Mouse (Mus musculus) megakaryocyte, adult 5-6 weeks (primary cell): ENCODE data around the gene Anks1. TPM values are rescaled to one million over a fixed set of nuclear protein-coding genes. Genes with fewer than 3 reads are reported as not detected.
"Not testable (repeated sequence)": the region's sequence is repeated elsewhere in the genome, so short reads cannot be mapped to it uniquely, and the experiment has no call there.

Source experiments
- ATAC-seq: 2 replicates; pipeline ENCODE4 v1.8.0; 2016; ENCODE audit warnings: mild to moderate bottlenecking, inconsistent platforms; ENCODE audit not compliant: poor library complexity, severe bottlenecking
- total RNA-seq, 2 experiments: library from RNA; stranded (forward) in 1 of 2; stranded (reverse) in 1 of 2; fragments of 153-499, 151-499 nt in 1 of 2; fragments of 221-1000, 200-1000 nt in 1 of 2; gene quantifications; 2 replicates each; pipeline versions ENCODE4 v1.2.3 to v1.2.4; 2015 to 2017

Anks1 gene
- total RNA-seq, 2 experiments from 2014 or later: 22.6 to 25.9 TPM

DNA sequence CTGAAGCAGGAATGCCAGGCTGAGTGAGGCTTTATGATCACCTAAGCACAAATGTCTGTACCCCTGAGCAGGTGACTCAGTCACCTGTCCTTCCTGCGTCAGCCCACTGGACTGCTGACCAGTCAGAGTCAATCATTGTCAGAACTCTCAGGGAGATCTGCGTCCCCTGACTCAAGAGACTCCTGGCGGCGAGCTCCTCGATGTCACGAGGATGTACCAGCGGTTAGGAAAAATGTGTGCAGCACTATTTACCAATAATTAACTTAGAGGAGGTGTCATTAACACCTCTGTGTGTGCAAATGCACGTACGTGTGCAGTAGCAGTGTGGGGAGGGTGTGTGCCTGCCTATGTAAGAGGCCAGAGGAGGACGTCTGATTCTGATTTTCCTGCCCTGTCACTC lies 56.2 kb downstream of the Anks1 start:
- ATAC-seq: no peak

DNA sequence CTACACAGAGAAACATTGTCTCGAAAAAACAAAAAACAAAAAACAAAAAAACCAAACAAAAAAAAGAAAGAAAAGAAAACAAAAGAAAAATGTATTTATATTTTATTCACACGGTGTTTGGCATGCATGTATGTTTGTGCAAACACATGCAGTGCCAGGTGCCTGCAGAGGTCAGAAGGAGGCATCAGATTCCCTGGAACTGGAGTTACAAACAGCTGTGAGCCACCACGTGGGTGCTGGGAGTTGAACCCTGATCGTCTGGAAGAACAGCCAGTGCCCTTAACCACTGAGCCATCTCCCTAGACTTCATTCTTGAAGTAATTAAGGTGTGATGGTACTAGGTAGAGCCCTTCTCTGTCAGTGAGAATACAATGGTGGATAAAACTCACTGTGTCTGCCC lies 57.0 kb downstream of the Anks1 start:
- no peak for ATAC-seq

DNA sequence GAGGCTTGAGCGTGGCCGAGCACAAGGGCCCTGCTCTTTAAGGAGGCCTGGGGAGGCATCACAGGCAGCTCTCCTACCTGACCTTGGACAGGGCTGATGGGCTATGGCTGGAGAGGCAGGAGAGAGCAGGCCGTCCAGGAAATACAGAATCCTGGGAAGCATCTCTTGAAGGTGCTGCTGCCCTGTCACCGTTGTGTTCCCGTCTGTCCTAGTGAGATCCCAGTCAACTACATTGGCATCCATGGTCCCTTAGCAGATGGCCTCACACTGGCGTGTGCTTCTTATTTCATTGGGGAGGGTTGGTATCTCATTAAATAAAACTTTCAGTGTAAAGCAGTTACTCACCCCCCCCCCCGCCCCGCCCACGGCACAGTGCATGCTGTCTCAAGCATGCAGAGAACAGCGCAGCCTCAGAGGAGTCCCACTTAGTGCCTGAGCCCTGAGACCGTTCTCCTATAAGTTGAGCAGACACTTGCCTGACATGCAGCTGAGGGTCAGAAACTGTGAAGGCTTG lies 57.5 kb downstream of the Anks1 start:
- ATAC-seq: no peak

DNA sequence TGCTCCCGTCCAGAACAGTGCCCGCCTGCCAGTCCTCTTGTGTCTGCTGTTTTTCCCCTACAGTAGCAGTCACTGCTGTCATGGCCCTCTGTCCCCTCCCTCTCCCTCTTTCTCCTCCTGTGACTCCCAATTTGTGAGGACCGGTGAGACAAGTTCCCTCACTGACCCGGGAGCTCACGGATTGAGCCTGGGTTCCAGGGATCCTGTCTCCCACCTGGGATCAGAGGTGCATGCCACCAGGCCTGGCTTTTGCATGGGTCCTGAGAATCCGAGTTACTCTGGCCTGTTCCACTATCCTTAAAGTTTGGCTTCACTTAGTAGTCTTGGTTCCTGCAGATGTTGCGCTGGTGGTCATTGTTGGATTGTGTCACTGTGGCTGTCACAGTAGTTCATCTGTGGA lies 58.4 kb downstream of the Anks1 start:
- no peak for ATAC-seq

DNA sequence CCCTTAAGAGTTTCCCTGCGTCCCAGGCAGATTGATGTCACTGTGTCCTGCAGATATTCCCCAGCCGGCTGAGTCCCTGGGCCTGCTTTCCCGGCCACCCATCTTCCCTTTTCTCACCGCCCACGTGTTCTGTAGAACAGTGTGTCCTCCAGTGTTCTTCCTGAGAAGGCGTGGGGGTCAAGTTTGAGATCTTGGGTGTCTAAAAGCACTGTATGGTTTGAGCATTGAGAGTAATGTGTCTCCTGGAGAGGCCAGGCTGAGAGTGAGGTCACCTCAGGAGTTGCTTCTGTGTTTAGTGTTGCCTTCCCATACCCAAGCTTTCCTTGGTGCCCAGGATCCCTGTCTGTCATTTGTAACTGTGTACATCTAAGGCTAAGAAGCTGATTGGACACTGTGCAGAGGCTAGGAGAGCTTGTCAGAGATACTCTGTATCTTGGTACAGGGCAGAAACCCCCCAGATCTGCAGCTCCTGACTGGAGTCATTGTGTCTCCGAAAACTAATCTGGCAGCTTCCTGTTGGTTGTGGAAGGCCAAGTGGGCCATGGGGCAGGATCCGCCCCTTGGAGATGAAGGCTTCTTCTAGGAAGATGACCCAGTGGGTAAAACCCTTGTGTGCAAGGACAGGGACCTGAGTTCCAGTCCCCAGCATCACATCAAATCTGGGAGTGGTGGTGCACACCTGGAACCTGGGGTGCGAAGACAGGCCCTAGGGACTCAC lies 59.1 kb downstream of the Anks1 start:
- ATAC-seq: no peak

DNA sequence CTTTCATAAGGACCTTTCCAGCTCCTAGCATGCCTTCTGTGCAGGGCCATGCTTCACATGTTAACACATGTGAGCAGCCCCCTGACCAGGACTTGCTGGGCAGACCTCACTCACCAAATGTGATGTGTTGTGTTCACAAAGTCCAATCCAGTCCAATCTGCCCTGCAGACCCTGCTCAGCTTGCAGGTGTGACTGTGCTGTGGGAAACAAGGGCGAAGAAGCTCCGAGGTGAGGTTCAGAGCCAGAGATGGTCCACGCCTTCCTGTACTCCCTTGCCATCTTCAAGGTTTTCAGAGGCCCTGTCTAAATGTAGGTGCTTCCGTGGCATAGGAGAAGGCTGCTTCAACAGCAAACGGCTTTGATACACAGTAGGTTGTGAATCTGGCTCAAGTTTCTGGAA lies 59.8 kb downstream of the Anks1 start:
- no peak for ATAC-seq

DNA sequence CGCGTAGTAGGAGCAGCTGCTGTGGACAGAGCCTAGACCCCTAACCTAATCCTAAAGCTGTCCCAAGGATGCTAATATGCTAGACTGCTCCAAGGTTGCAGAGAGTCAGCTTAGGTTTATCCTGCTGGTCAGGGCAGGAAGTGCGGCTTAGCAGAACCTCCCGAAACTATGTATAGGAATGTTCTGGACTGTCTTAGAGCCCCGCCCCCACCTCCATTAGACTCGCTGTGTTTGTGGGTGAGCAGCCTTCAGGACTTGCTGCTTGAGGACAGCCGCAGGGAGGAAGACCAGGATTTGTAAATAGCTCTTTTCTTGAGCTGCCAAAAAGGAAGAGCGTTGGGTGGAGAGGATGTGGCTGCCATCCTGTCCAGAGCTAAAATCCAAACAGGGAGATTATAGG lies 60.3 kb downstream of the Anks1 start:
- ATAC-seq: 0 out of 2 replicates have a peak, but pooled peaks have one; percentile 33

DNA sequence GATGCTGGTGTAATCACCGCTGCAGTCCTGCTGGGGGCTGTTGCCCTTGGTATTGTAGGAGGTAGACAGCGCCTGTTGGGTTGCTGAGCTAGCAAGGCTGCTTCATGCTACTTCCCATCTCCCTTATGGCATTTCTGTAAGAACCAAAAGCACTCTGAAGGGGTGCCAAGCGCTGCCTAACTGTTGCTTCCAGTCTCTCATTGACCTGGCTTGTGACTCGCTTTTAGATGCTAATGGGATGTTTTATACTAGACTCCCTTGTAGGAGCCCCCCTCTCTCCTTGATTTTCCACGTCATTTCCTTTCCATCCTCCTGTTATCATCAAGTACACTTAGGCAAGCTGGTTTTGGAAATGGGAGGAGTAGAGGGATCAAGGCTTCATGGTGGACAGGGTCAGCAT lies 60.8 kb downstream of the Anks1 start:
- no peak for ATAC-seq

DNA sequence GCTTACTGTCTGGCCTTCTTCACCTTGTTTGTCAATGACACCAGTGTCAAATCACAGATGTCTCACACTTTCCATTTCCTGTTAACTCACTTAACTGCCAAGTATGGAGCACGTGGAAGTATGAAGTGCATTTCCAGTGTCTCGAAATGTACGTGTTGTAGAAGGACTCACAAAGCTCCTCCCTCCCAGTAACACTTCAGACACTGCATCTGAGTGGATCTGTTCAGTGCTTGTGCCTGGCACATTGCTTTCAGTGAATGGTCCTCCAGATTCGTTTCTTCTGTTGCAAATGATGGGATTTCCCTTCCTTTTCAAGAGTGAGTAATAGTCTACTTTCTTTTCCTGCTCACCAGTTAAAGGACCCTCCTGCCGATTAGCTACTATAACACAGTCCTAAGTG lies 61.2 kb downstream of the Anks1 start:
- no peak for ATAC-seq

DNA sequence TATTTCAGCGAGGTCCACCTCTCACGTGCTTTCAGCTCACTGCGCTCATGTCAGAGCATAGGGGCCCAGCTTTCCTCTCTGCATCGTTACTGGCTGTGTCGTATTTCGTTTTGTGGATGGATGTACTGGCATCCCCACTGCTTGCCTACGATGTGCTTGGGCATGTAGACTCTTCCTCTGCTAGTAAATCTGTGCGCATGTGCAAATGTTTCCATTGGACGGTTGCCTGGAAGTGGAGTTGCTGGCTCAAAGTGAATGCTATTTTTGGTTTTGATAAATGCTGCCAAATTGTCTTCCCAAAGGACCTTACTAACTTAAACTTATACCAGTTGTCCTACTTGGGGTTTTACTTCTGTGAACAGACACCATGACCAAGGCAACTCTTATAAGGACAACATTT lies 62.4 kb downstream of the Anks1 start:
- ATAC-seq: no peak

DNA sequence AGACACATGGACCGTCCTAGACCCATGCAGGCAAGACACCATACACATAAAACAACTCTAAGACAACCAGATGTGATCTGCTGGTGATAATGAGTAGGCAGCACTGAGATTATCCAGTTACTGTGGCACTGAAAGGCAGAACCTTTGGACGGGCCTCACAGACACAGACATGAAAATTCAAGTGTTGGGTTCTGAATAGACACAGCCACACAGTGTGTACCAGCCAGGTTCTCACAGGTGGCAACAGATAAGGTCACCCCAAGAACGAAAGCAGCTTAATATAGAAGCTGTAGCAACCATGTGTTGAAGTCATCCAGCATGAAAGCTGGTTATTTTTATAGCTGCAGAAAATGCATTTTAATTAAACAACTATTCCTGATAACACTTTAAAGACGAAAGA lies 64.2 kb downstream of the Anks1 start:
- no peak for ATAC-seq

DNA sequence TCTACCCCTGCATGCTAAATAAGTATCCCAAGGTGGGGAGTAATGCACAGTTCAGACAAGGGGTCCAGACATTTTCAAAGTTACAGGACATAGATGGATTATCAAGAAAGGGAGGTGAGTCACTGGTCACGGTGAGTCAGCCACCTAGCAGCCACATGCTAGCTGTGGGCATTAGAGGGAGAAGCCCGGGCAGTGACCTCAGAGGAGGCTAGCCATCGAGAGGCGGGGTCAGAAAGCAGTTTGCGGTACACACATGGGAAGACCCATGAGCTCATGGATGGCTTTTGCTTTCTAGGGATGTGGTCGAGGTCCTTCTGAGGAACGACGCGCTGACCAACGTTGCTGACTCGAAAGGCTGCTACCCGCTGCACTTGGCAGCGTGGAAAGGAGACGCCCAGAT lies 67.2 kb downstream of the Anks1 start:
- ATAC-seq: no peak

DNA sequence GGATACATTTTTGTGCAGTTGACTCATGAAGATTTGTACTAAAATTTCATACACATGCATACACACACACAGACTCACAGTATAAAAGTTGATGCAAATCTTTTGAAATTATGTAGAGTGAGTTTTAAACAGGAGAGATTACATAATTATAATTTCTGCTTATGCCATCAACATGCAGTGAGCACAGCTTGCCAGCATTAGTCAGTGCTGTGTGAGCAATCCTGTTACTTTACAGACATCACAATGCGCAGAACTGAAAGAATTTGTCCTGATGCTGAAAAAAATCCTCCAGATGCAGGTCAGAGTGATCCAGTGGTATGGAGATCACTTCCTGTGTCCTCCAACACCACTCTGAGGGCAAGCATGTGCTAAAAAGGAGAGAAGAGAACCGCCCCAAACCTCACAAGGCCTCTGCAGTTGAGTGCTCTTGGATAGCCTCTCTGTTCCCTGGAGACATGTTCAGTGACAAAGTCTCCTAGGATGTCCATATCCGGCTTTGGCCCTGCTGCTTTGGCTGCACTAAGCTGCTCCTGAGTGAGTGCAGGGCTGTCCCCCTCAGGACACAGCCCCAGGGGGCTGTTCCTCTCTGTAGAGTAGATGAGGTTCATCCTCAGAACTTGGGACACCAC lies 68.0 kb downstream of the Anks1 start:
- ATAC-seq: no peak

DNA sequence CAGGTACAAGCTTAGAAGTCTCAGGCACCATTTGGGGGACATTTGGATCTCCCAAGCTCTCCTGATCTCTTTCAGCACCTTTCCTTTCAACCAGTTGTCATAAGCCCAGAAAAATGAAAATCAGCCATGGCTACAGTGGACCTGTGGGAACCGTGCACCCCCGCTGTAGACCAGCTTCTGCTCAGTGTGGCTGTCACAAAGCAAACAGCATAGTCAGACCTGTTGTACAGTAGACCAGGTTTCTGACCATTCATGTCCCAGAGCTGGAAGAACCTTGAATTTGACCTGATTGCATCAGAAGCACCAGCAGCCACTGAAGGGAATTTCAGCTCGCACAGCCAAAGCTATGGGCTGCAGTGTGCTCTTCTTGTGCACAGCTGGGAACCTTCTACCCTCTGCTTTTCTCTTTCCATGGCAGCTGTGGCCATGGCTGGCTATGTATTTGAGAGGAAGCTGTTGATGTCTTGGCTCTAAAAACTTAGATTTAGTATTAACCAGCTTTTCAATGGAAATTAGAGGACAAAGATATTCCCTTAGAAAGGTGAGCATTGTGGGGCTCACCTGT lies 71.4 kb downstream of the Anks1 start:
- no peak for ATAC-seq

DNA sequence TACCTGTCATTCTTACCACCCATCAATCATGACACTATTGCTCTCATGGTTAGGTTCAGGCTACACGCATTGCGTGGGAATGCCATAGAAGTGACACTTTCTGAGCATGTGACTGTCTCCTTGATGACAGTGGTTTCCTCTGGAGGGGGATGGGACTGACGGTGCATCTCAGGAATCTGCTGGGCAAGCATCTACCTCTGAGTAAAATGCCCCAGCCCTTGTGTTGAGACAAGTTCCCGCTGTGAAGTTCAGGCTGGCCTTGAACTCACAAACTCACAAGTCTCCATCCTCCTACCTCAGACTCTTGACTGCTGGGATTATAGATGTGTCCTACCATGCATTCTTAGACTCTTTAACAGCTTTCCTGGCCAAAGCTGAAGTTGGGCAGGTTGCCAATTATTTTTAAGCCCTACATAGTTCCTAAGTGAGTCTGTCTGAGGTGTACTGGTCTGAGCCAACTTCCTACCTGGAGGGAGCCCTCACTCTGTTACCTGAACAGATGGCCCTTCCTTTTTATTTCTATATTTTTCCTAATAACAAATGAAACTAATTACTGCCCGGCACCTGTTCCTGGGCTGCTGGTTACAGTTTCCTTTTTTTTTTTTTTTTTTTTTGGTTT lies 72.5 kb downstream of the Anks1 start:
- no peak for ATAC-seq

DNA sequence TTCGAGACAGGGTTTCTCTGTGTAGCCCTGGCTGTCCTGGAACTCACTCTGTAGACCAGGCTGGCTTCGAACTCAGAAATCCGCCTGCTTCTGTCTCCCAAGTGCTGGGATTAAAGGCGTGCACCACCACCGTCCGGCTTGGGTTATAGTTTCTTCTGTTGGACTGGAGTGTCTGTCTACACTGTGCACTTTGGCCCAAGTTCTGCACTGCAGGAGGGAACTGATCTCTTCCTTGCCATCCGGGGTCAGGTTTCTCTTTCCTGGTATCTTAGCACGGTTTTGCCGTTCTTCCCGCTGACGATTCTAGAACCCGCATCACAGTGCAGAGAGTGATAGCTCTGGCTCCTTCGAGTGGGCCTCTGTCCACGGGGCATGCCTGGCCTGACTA lies 73.0 kb downstream of the Anks1 start:
- ATAC-seq: not testable (repeated sequence)

DNA sequence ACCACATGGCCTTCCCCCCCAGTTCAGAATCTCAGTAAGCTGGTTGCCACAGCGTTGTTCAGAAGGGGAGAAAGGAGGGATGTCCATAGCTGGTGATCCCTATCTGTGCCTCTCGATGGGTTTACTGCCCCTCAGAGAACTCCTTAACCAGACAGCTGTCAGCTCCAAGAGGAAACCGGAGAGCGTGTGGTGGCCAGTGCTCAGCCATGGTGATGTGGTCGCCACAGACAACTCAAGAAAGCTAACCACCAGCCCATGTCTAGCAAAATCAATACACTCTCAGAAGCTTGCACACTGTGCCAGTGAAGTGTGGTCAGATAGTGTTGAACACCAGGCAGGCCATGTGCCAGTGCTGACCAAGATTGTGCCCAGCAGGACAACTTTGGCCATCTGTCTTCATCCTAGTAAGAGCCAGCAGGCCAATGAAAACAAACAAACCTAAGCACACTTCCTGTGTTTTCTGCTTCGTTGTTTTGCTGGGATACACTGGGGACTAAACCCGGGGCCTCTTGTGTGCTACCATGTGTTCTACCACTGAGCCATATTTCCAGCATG lies 73.7 kb downstream of the Anks1 start:
- no peak for ATAC-seq

DNA sequence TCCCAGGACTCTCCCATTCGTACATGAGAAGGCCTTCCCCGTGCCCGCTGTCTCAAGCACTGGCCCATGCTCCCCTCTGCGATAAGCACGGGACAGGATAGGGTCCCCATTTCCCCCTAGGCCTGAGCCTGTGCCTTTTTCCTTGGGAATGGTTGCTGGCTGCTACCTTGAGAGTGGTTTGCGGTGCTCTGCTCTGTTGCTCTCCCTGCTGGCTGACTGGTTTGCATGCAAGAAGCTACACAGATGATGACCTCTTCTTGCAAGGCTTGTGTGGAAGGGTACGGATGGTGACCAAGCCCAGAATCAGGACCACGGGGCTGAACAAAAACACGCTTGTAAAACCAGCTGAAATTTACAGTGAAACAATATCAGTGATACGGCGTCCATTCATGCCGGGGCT lies 75.3 kb downstream of the Anks1 start:
- no peak for ATAC-seq

DNA sequence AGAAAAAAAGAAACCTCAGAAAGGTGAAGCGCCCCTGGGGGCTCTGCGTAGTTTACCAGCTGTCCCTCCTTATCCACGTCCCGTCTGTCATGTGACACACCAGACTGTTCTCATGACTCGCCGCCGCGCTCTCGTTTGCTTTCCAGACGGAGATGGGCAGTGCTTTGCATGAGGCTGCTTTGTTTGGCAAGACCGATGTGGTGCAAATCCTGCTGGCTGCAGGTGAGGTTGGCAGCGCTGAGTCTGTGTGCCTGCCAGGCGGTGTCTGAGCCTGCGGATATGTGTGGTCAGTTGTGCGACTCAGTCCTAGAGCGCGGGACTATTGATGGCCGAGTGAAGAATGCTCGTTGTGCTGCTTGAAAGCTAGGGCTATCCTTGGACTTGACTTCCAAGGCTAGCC lies 77.0 kb downstream of the Anks1 start:
- no peak for ATAC-seq

DNA sequence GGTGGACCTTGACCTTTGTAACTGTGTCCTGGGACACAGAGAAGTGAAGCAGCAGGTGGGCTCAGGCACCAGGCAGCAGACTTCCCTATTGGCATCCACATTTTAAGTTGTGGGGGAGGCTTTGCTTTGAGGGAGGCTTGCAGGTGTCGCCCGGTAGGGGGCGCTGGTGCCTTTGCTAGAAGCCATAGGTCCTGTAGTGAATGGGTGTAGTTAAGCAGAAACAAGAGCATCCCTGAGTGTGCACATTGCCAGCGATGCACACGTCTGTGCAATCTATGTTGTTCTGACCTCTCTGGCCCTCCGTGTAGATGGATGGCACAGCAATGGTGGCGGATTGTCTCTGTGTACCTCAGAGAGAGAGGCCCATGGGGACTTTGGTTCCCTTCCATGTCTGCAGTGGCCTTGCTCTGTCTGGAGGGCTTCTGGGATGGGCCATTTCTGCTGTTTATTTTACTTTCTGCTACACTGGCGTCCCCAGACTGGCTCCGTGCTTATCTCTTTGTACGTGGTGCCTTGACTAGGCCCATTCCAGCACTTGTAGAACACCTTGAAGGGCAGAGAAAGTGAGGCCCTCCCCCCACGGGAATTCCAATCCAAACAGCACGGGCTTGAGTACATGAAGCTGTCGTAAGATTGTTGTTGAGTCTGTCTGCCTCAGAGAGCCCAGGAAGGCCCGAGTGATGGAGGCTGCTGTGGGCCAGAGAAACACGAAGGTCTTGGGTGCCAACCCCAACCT lies 80.9 kb downstream of the Anks1 start:
- ATAC-seq: peak; percentile 91
